Mouse (Mus musculus) embryonic facial prominence, embryonic 12.5 days (tissue): Measurements from ENCODE around the gene Tbp. TPM values are rescaled to one million over a fixed set of nuclear protein-coding genes. Genes with fewer than 3 reads are reported as not detected.
A peak's percentile ranks its signal among the peaks of the same experiment; 100 is the strongest.
"Not testable (repeated sequence)": the region's sequence is repeated elsewhere in the genome, so short reads cannot be mapped to it uniquely, and the experiment has no call there.

Experiments used
- ATAC-seq: fragments of 200-750 bp; cut with Nextera tagmentation; 2 replicates; pipeline ENCODE4 v1.8.0; 2017; ENCODE audit not compliant: insufficient number of reproducible peaks, insufficient read depth, low FRiP score, low TSS enrichment
- H3K27ac ChIP-seq: fragments of 300-500 bp; sonication (generic); 2 replicates; pipeline ENCODE4 v1.5.1; 2016; ENCODE audit warnings: mild to moderate bottlenecking
- H3K27me3 ChIP-seq: fragments of 300-500 bp; sonication (generic); 2 replicates; pipeline ENCODE4 v1.6.1; 2016; ENCODE audit warnings: mild to moderate bottlenecking, moderate library complexity
- H3K36me3 ChIP-seq: fragments of 300-500 bp; sonication (generic); 2 replicates; pipeline ENCODE4 v1.6.1; 2016; ENCODE audit warnings: mild to moderate bottlenecking
- H3K4me1 ChIP-seq: fragments of 300-500 bp; sonication (generic); 2 replicates; pipeline ENCODE4 v1.6.1; 2016
- H3K4me2 ChIP-seq: fragments of 300-500 bp; sonication (generic); replicated peaks from 2 replicates; pipeline ENCODE4 v1.6.1; 2016; ENCODE audit warnings: mild to moderate bottlenecking, moderate library complexity
- H3K4me3 ChIP-seq: fragments of 300-500 bp; sonication (generic); 2 replicates; pipeline ENCODE4 v1.5.1; 2016; ENCODE audit warnings: mild to moderate bottlenecking
- H3K9ac ChIP-seq: fragments of 300-500 bp; sonication (generic); 2 replicates; pipeline ENCODE4 v1.6.1; 2016; ENCODE audit warnings: mild to moderate bottlenecking, moderate library complexity
- H3K9me3 ChIP-seq: fragments of 300-500 bp; sonication (generic); 2 replicates; pipeline ENCODE4 v1.6.1; 2016; ENCODE audit warnings: mild to moderate bottlenecking, moderate library complexity
- WGBS: fragments of 180-500 bp; shearing (Covaris S2); methylation state at CpG from one replicate; pipeline ENCODE4 v1.1.7; 2016; 5-methylcytosine and 5-hydroxymethylcytosine counted together
- polyA plus RNA-seq: library from polyadenylated mRNA; unstranded; fragments of >200 nt; fragmentation: Nextera tagmentation; extraction: Ambion mirVana; gene quantifications from 2 replicates; pipeline ENCODE4 v1.2.1, GENCODE M21; 2016

Tbp gene
- polyA plus RNA-seq, 1 experiment from 2014 or later: 50.9 TPM

DNA sequence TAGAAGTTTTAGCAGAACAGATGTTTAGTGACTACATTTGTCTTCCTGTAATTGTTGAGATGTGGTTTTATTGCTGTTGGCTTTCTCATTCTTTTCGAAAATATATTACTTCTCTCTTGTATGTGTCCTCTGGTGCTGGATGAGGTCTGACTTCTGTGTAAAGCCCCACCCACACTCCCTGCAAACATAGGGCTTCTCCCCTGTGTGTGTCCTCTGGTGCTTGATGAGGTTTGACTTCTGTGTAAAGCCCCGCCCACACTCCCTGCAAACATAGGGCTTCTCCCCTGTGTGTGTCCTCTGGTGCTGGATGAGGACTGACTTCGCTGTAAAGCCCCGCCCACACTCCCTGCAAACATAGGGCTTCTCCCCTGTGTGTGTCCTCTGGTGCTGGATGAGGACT, 44.2 kb downstream of the Tbp start:
- H3K9me3 ChIP-seq, H3K27ac ChIP-seq, ATAC-seq, H3K9ac ChIP-seq, H3K36me3 ChIP-seq, H3K4me3 ChIP-seq, H3K27me3 ChIP-seq, H3K4me1 ChIP-seq, H3K4me2 ChIP-seq: not testable (repeated sequence)
- 59% methylated on average over 4 of the region's 4 CpGs for WGBS

- H3K4me1 ChIP-seq: no peaks in the 10 kb centered on the region
- WGBS: 68% methylated on average over 4 of the region's 4 CpGs
- H3K36me3 ChIP-seq: no peaks in the 10 kb centered on the region
- no peak for ATAC-seq
- no peak overlapping the region for H3K9ac ChIP-seq
- no peaks in the 10 kb centered on the region for H3K27me3 ChIP-seq
- no peak overlapping the region for H3K4me2 ChIP-seq
- H3K9me3 ChIP-seq: no peaks in the 10 kb centered on the region
- no peak overlapping the region for H3K4me3 ChIP-seq
- H3K27ac ChIP-seq: no peak overlapping the region
Measured at GRCm38 (mm10) chr17:15546440-15546839, 46.8 kb downstream of the Tbp start.

DNA sequence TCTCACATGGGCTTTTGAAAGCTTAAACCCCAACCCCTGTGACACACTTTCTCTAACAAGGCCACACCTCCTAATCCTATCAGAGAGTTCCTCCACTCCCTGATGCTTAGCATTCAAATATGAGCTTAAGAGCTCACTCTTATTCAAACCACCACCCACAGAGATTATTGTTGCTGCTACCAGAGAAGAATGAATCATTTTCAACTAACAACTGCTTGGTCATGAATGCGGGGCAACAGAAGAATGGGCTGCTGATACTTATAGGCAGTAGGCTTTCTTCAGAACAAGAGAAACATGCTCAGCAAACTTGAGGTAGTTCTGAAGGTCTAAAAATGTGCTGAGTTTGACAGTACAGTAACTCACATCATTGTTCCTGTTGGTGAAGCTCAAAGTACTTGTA, 50.0 kb downstream of the Tbp start:
- no peak overlapping the region for H3K9ac ChIP-seq
- H3K4me3 ChIP-seq: no peak overlapping the region
- 41% methylated on average over 1 of the region's 1 CpGs for WGBS
- H3K4me2 ChIP-seq: no peak overlapping the region
- no peaks in the 10 kb centered on the region for H3K4me1 ChIP-seq
- H3K27ac ChIP-seq: no peak overlapping the region
- H3K9me3 ChIP-seq: no peaks in the 10 kb centered on the region
- ATAC-seq: no peak
- no peaks in the 10 kb centered on the region for H3K36me3 ChIP-seq
- no peaks in the 10 kb centered on the region for H3K27me3 ChIP-seq

DNA sequence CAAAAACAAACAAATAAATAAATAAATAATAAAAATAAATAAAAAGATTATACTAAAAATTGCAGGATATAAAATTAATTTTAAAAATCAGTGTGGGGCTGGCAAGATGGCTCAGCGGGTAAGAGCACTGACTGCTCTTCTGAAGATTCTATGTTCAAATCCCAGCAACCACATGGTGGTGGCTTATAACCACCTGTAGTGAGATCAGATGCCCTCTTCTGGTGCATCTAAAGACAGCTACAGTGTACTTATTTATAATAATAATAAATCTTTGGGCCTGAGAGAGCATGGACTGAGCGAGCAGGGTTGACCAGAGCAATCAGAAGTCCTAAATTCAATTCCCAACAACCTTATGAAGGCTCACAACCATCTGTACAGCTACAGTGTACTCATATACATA, 60.3 kb downstream of the Tbp start:
- no peaks in the 10 kb centered on the region for H3K36me3 ChIP-seq
- WGBS: 86% methylated on average over 2 of the region's 2 CpGs
- no peak for ATAC-seq

GRCm38 (mm10) chr17:15564014-15564927, 64.6 kb downstream of the Tbp start, which contains the start of gene Prdm9:
TSS of gene Prdm9 (minus strand) at chr17:15564354.
- WGBS: under 1% methylated on average over 43 of the region's 43 CpGs
- peak; percentile 99 for ATAC-seq

More for the DNA sequence above, 60.3 kb downstream of the Tbp start:
- Histone ChIP-seq H3K4me2 (no peak overlapping the region), H3K9ac (no peak overlapping the region), H3K4me1 (no peaks in the 10 kb centered on the region), H3K27ac (no peak overlapping the region), H3K4me3 (no peak overlapping the region), H3K27me3 (no peaks in the 10 kb centered on the region), H3K9me3 (no peaks in the 10 kb centered on the region)

GRCm38 (mm10) chr17:15564928-15565300, 65.2 kb downstream of the Tbp start:
- ATAC-seq: no peak
- Histone ChIP-seq H3K4me2 (peak overlapping the region; percentile 80), H3K36me3 (no peaks in the 10 kb centered on the region), H3K9me3 (no peaks in the 10 kb centered on the region), H3K4me1 (no peaks in the 10 kb centered on the region), H3K27ac (no peak overlapping the region), H3K27me3 (no peaks in the 10 kb centered on the region), H3K4me3 (peak overlapping the region; percentile 65), H3K9ac (no peak overlapping the region)
- WGBS: 45% methylated on average over 12 of the region's 12 CpGs

More at GRCm38 (mm10) chr17:15564014-15564927, 64.6 kb downstream of the Tbp start, which contains the start of gene Prdm9:
- H3K4me2 ChIP-seq: peak within 1 kb of the TSS; percentile 80
- no peaks in the 10 kb centered on the region for H3K36me3 ChIP-seq
- H3K4me3 ChIP-seq: peak within 1 kb of the TSS; percentile 65
- no peaks in the 10 kb centered on the region for H3K9me3 ChIP-seq
- no peaks in the 10 kb centered on the region for H3K27me3 ChIP-seq
- no peaks in the 10 kb centered on the region for H3K4me1 ChIP-seq
- H3K27ac ChIP-seq: peak within 1 kb of the TSS; percentile 93
- H3K9ac ChIP-seq: peak within 1 kb of the TSS; percentile 62

GRCm38 (mm10) chr17:15566908-15567307, 67.2 kb downstream of the Tbp start:
- Histone ChIP-seq H3K4me1 (no peaks in the 10 kb centered on the region), H3K9me3 (no peaks in the 10 kb centered on the region), H3K27me3 (no peaks in the 10 kb centered on the region), H3K36me3 (no peaks in the 10 kb centered on the region), H3K4me2 (no peak overlapping the region), H3K9ac (no peak overlapping the region), H3K27ac (no peak overlapping the region), H3K4me3 (no peak overlapping the region)
- ATAC-seq: no peak
- WGBS: 67% methylated on average over 5 of the region's 5 CpGs

- Histone ChIP-seq H3K9ac (no peak overlapping the region), H3K4me3 (no peak overlapping the region), H3K36me3 (no peaks in the 10 kb centered on the region), H3K4me2 (no peak overlapping the region), H3K27ac (no peak overlapping the region), H3K4me1 (no peaks in the 10 kb centered on the region), H3K9me3 (no peaks in the 10 kb centered on the region), H3K27me3 (peaks cover 25% of the 10 kb centered on the region)
- 60% methylated on average over 1 of the region's 1 CpGs for WGBS
- no peak for ATAC-seq
Measured at GRCm38 (mm10) chr17:15575056-15575455, 75.4 kb downstream of the Tbp start.

- H3K4me2 ChIP-seq: peak overlapping the region; percentile 53
- peak overlapping the region; percentile 33 for H3K4me3 ChIP-seq
- under 1% methylated on average over 29 of the region's 32 CpGs for WGBS
- H3K36me3 ChIP-seq: no peaks in the 10 kb centered on the region
- H3K9me3 ChIP-seq: no peaks in the 10 kb centered on the region
- H3K27ac ChIP-seq: no peak overlapping the region
- H3K9ac ChIP-seq: peak overlapping the region; percentile 30; the same call in 1 of the 2 replicates
- H3K4me1 ChIP-seq: no peaks in the 10 kb centered on the region
- peaks cover 25% of the 10 kb centered on the region for H3K27me3 ChIP-seq
- ATAC-seq: no peak
Measured at GRCm38 (mm10) chr17:15577291-15577694, 77.6 kb downstream of the Tbp start.

Other genes starting within 250 kb of the Tbp start
- gene Dll1, start 123.0 kb upstream of the Tbp start, polyA plus RNA-seq: 9.8 and 10.1 TPM in 2 replicates
- 35.7 and 36.0 TPM in 2 replicates for gene Fam120b, start 103.7 kb upstream of the Tbp start, polyA plus RNA-seq
- 244 and 252 TPM in 2 replicates for gene Psmb1, start 137 bp upstream of the Tbp start, polyA plus RNA-seq
- 47.1 and 52.7 TPM in 2 replicates for gene Pdcd2, start 27.4 kb downstream of the Tbp start, polyA plus RNA-seq
- gene Prdm9, start 64.5 kb downstream of the Tbp start, polyA plus RNA-seq: 1.7 and 2.1 TPM in 2 replicates
- gene Chd1, start 205.1 kb downstream of the Tbp start, polyA plus RNA-seq: 45.7 and 46.1 TPM in 2 replicates